7 mouse cellular contexts compared by ENCODE assay signal in the genomic region with DNA sequence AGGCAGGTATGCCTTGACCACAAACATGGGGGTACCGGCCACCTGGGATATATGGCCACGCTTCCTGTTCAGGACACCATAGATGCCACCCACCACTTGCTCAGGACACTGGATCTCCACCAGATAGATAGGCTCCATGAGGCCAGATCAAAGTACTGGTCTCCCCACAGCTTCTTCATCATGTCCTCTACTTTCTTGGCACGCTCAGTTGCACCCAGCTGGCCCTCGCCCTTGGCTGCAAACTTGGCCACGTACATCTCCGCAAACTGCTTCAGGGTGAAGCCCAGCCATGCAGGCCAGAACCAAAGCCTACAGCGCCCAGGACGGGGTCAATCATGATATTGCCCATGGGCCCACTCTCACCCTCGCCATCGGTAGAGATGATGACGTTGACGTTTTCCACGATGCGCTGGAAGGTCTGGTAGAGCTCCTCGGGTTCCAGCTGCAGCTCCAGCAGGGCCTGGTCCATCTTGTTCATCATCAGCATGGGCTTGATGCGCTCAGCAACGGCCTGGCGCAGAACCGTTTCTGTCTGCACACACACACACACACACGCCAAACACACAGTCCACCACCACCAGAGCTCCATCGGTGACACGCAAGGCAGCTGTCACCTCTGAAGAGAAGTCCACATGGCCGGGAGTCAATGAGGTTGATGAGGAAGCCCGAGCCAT. TPM values are rescaled to one million over a fixed set of nuclear protein-coding genes. Genes with fewer than 3 reads are reported as not detected.
A peak's percentile ranks its signal among the peaks of the same experiment; 100 is the strongest.
DNase-seq lines count a peak whose midpoint lies in the region; ATAC-seq and TF ChIP-seq lines count a peak whose summit lies in the region.
"Not testable (repeated sequence)": the region's sequence is repeated elsewhere in the genome, so short reads cannot be mapped to it uniquely, and the experiment has no call there.

No protein-coding gene starts in this region.

- DNase-seq in embryonic facial prominence, embryonic 11.5 days (ENCODE audit: low spot score), result not testable (repeated sequence)
- DNase-seq in gastrocnemius, postnatal 25 days, result peak; percentile 72
- peak; percentile 53 to 84 for DNase-seq in kidney, postnatal 25 days
- DNase-seq in liver, postnatal 0 days, result peak; percentile 54
- DNase-seq in thymus, adult 18-20 months, result peak; percentile 35 to 40

- not testable (repeated sequence) for TF ChIP-seq EP300 in liver, postnatal 0 days (IDR thresholded peaks at IDR 0.05; ENCODE audit: low read depth)

- not testable (repeated sequence) for H3K9me3 ChIP-seq in embryonic facial prominence, embryonic 11.5 days (replicated peaks; ENCODE audit: control insufficient read depth, low read length); intestine, postnatal 0 days (ENCODE audit: control insufficient read depth); liver, postnatal 0 days (ENCODE audit: low read length)
- H3K9me3 ChIP-seq in neural tube, embryonic 13.5 days, result peaks cover 17% of the 10 kb centered on the region

- H3K4me1 ChIP-seq in embryonic facial prominence, embryonic 11.5 days (ENCODE audit: control insufficient read depth, insufficient read depth, low read length); intestine, postnatal 0 days (replicated peaks; ENCODE audit: control insufficient read depth, insufficient read depth, low read length); liver, postnatal 0 days (ENCODE audit: insufficient read depth); neural tube, embryonic 13.5 days (replicated peaks): not testable (repeated sequence)

- not testable (repeated sequence) for H3K9ac ChIP-seq in embryonic facial prominence, embryonic 11.5 days (replicated peaks; ENCODE audit: low read length); intestine, postnatal 0 days (ENCODE audit: low read depth, low read length); liver, postnatal 0 days (replicated peaks); neural tube, embryonic 13.5 days

- not testable (repeated sequence) for H3K36me3 ChIP-seq in embryonic facial prominence, embryonic 11.5 days (replicated peaks; ENCODE audit: control insufficient read depth, insufficient read depth, low read depth, low read length); liver, postnatal 0 days (replicated peaks; ENCODE audit: insufficient read depth, low read length)
- H3K36me3 ChIP-seq in intestine, postnatal 0 days (ENCODE audit: control insufficient read depth, insufficient read depth), result peaks cover 10% of the 10 kb centered on the region
- H3K36me3 ChIP-seq in neural tube, embryonic 13.5 days, result peaks cover 15% of the 10 kb centered on the region

- WGBS in embryonic facial prominence, embryonic 11.5 days, result 94% methylated on average over 21 of the region's 24 CpGs
- 94% methylated on average over 24 of the region's 24 CpGs for WGBS in intestine, postnatal 0 days
- 92% methylated on average over 21 of the region's 24 CpGs for WGBS in liver, postnatal 0 days (ENCODE audit: insufficient replicate concordance)
- WGBS in neural tube, embryonic 13.5 days, result 96% methylated on average over 24 of the region's 24 CpGs

- not testable (repeated sequence) for H3K4me3 ChIP-seq in embryonic facial prominence, embryonic 11.5 days (ENCODE audit: low read depth, low read length); intestine, postnatal 0 days (ENCODE audit: low read depth, low read length); liver, postnatal 0 days (ENCODE audit: low read depth, low read length); neural tube, embryonic 13.5 days

- not testable (repeated sequence) for H3K27ac ChIP-seq in embryonic facial prominence, embryonic 11.5 days (replicated peaks; ENCODE audit: low read depth, low read length); intestine, postnatal 0 days (ENCODE audit: low read depth, low read length); liver, postnatal 0 days (ENCODE audit: low read depth); neural tube, embryonic 13.5 days (replicated peaks)

- not testable (repeated sequence) for H3K4me2 ChIP-seq in embryonic facial prominence, embryonic 11.5 days (ENCODE audit: low read depth, low read length); intestine, postnatal 0 days (replicated peaks; ENCODE audit: low read depth); liver, postnatal 0 days (ENCODE audit: low read depth, low read length); neural tube, embryonic 13.5 days

- peak; percentile 5; the same call in 1 of the 2 replicates for ATAC-seq in embryonic facial prominence, embryonic 11.5 days (replicated peaks; ENCODE audit: insufficient number of reproducible peaks, low FRiP score, low TSS enrichment, low read depth)
- ATAC-seq in intestine, postnatal 0 days, result peak; percentile 6; the same call in 1 of the 2 replicates
- not testable (repeated sequence) for ATAC-seq in liver, postnatal 0 days
- 0 out of 2 replicates have a peak, but pooled peaks have one; percentile 7 for ATAC-seq in neural tube, embryonic 13.5 days (ENCODE audit: low read depth)

- TF ChIP-seq CTCF in intestine, postnatal 0 days (IDR thresholded peaks at IDR 0.05; ENCODE audit: low read depth); liver, postnatal 0 days (IDR thresholded peaks at IDR 0.05; ENCODE audit: low read depth): not testable (repeated sequence)

- H3K27me3 ChIP-seq in embryonic facial prominence, embryonic 11.5 days (ENCODE audit: control insufficient read depth, insufficient read depth, low read length); intestine, postnatal 0 days (replicated peaks; ENCODE audit: control insufficient read depth, insufficient read depth, low read length); liver, postnatal 0 days (ENCODE audit: insufficient read depth, low read length); neural tube, embryonic 13.5 days: not testable (repeated sequence)

RNA-seq across cellular contexts. Expression of gene Sfi1, which starts 43.1 kb away (rescaled TPM):
- 6.5 and 8.4 TPM in 2 replicates for polyA plus RNA-seq in embryonic facial prominence, embryonic 11.5 days (2014; fragmentation: Nextera tagmentation; extraction: Ambion mirVana)
- total RNA-seq in gastrocnemius, postnatal 25 days (2021), result 10 to 100 TPM; 10.8 to 14.1 TPM
- polyA plus RNA-seq in intestine, postnatal 0 days (2015; fragmentation: Nextera tagmentation; extraction: Ambion mirVana), result 4.0 and 5.4 TPM in 2 replicates
- polyA plus RNA-seq in liver, postnatal 0 days (2015; fragmentation: Nextera tagmentation; extraction: Ambion mirVana), result 2.3 and 3.1 TPM in 2 replicates
- 13.5 and 16.4 TPM in 2 replicates for polyA plus RNA-seq in neural tube, embryonic 13.5 days (2015; fragmentation: Nextera tagmentation; extraction: Ambion mirVana)

RNA-seq across cellular contexts. Expression of gene Eif4enif1, which starts 52.1 kb away (rescaled TPM):
- polyA plus RNA-seq in embryonic facial prominence, embryonic 11.5 days (2014; fragmentation: Nextera tagmentation; extraction: Ambion mirVana), result 61.0 and 61.8 TPM in 2 replicates
- 10 to 100 TPM; 27.5 to 32.7 TPM for total RNA-seq in gastrocnemius, postnatal 25 days (2021)
- 14.3 and 14.8 TPM in 2 replicates for polyA plus RNA-seq in intestine, postnatal 0 days (2015; fragmentation: Nextera tagmentation; extraction: Ambion mirVana)
- 12.6 and 14.9 TPM in 2 replicates for polyA plus RNA-seq in liver, postnatal 0 days (2015; fragmentation: Nextera tagmentation; extraction: Ambion mirVana)
- polyA plus RNA-seq in neural tube, embryonic 13.5 days (2015; fragmentation: Nextera tagmentation; extraction: Ambion mirVana), result 52.4 and 53.0 TPM in 2 replicates
